Mouse (Mus musculus) cerebellum, adult 11 months (tissue): ENCODE measurements at regions not wholly inside any gene's neighbourhood (a gene's known extent, or its start where the extent isn't known, plus 50 kb on each side); places are given as distances from the start of the nearest gene placed in this dataset.

Experiments
- DNase-seq: peaks from one replicate; pipeline ENCODE4 v3.0.0; 2022

DNA sequence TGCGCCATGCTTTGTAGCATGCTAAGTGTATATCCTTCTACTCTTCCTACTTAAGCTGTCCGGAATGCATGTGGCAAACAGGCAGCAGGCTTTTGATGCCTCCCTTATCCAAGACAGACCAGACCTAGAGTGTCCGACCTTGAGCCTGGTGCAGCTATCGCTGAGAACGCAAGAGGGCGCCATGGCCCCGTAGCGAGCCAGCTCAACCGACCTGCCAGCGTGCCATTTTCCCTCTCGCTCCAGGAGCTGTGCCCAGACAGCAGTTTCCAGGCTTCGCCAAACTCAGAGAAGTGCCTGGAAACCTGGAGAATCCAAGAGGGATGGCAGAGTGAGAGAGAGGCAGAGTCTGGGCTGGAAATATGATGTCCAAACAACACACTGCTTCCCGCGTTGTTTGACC, 155.8 kb upstream of the Gm12830 start:
- peak; percentile 22 for DNase-seq

DNA sequence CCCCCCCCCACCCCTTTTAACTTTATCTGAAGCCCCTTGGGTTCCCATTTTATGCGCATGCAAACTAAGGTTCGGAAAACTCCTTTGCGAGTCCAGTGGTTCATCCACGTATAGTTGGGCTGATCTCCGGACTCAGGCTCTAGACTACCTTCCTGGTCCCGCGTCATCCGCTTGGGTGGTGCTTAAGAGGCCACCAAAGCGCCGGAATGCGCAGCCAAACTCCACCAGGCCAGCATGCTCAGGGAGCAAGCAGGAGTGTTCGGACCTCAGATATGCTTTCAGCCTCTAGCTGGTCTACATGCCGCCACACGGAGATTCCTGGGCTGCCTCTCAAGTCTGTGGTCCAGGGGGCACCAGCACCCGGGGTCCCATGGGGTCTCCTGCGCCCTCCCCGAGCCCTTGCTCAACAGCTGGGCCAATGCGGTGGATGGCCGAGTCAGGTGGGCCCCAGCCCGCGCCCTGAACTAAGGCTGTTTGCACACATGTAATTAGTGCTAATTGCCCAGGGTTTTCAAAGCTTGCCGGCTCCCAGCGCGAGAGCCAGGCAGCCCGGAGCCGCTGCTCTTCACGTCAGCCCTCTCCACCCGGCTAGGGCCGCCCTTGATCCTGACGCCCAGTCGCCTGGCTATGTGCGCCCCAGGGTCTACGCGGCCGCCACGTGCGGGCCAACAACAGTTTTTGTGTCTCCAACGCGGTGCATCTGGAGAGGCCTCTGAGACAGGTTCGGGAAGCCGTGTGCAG, 155.1 kb upstream of the Gm12830 start:
- no peak for DNase-seq

DNA sequence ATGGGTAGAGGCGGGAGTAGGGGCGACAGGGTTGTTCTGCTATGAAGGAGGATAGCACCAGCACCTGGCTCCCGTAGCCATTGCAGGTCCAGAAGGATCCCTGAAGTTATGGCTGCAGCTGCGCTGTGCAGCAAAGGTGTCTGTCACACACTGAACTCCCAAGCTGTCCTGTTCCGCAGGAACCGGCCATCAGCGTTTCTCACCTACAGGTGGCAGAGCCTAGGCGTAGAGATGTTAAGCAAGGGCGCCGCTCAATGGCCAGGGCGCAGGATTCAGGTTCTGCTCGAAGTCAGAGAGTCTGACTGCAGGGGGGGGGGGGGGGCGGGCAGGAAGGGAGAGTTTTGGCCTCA, 154.6 kb upstream of the Gm12830 start:
- no peak for DNase-seq

DNA sequence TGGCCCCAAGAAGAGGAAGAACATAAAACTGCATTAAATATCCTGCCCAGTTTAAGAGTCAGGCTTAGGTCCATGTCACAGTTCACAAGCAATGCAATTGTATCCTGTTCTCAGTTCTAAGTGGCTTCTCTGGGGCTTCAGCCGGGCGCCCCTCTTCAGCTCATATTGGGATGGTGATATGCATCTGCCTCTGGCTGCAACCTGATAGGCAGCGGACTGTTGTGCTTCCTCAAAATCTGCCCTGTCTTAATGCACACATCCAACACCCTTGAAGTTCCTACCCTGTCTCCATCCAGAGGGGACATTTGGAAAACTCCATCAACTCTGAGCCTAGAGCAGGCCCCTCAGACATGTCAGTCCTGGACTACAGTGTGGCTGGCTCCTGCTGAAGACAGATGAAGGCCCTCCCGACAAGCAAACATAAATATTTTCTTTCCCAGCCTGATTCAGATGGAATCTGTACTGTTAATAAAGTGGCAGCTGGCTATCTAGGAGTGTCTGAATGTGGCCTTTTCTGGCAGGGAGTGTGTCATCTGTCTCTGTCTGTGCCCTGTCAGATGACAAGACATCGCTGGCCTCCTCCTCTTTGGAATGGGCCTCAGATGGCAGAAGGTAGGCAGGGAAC, 149.3 kb upstream of the Gm12830 start:
- no peak for DNase-seq

DNA sequence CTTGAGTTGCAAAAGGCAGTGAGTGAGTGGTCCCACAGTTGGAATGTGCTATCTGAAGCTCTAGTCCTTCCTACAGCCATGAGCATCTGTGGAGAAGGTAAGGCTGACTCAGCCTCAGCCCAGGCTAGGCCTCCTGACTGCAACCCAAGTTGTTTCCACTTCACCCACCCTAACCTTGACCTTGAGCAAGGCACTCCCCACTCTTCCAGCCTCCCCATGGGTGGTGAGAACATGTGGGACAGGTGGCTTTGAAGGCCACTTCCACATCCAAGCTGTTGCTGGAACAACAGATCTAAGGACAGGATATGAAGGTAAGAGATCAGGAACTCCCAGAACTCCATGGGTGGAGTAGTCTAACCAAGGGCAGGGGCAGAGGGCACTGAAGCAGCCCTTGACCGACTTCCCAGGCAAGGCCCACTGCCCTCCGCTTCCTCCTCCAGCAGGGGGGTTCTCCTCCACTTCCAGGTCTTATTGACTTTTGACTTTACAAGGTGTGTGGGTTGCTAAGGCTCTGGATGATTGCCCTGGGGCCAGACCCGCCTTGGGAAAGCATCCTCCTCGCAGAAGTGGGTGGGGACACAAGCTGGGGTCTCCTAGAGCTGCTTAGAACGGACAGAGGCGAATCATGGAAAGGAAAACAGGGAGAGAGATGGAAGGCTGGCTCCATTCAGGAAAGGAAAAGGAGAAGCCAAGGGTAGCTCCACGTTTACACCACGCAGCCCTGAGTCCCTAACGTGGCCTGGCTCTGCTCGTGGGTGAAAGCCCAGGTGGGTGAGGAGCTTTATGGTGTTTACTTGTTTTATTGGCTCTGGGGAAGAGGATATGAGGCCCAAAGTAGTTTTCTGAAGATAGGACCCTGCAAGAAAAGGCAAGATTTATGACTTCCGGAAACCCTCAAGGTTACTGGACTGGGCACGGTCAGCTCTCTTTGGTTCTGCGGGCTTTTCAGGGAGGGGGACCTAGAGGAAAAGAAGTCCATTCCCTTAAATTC, 144.3 kb upstream of the Gm12830 start:
- no peak for DNase-seq

DNA sequence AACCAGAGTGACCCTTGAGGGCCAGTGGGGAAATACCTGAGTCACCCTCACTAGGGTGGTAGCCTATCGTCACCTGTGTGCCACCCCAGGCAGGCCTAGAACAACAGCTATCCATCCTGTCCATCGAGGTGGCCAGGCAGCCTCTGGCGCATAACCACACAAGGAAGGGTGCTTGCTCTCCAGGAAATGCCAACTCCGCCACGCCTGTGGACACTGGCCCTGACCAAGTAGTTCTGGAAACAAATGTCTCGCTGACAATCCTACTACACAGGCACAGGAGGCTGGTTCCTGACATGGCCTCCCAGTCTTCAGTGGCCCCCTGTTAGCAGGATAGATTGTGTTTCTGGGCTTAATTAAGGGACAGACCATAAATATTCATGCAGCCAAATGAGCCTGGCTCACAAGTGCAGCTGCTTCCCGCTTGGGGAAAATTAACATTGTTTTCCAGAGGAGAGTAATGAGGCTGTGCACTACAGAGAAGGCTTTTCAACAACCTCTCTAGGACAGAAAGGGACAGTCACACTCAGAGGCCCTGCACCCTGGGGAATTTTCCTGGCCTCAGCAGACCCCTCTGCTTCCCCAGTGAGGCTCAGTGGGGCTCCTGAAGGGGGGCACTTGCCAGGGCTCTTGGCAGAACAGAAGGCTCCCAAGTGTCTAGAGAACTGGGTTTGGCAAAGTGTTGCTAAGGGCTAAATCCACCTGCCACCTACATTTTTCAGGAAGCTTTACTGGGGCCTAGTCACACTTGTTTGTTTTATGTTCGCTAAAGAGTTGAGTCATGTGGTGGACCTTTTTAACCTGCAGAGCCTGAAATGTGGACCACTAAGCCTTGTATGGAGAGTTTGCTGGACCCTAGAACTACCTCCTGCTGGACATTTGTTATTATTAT, 143.2 kb upstream of the Gm12830 start:
- DNase-seq: no peak

DNA sequence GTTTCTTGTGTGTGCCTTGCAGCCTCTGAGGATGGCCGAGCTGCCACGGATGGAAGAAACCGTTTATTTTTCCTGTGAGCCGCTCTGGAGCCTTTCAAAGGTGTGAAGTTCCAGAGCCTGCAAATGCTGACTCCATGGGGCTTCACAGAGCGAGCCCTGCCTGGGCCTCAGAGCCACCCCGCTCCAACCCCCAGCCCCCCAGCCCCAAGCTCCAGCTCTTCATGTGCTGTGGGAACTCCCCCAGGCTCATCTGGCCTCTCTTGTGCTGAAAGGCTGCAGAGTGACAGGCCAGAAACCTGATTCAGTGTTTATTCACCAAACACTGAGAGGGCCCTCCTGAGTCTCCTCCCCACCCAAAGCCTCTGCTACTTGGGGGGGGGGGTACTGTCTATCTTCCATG, 141.2 kb upstream of the Gm12830 start:
- DNase-seq: no peak

DNA sequence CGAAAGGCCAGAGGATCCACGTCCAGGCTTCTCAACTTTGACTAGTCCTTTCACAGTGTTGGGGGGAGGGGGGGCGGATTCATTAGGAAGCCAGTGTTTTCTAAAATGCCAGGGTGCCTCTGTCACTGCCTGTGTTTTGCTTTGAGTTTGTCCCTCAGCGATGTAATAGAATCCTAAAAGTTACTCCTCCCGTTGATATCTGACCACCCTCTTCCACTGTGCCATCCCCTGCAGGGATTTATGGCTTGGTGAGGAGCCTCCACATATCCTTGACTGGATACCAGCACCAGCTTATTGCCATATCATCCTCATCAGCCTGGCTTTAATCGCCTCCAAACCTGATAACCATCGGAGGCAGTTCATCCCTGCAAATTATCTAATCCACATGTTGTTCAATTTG, 138.6 kb upstream of the Gm12830 start:
- DNase-seq: no peak

DNA sequence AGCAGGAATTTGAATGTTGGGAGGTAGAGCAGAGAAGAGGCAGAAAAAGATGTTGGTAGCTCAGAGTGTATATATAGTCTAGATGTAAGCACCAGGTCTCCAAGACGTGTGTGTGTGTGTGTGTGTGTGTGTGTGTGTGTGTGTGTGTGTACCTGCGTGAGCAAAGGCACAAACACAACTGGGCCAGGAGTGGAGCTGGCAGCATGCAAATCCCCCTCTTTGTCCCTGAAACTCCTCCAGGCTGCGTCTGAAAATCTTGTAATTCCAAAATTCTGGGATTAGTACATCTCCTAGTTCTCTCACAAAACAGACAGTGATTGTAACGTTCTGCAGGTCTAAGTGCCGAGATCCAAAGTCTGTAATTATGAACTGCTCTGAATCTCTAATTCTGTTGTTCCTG, 137.8 kb upstream of the Gm12830 start:
- DNase-seq: no peak

DNA sequence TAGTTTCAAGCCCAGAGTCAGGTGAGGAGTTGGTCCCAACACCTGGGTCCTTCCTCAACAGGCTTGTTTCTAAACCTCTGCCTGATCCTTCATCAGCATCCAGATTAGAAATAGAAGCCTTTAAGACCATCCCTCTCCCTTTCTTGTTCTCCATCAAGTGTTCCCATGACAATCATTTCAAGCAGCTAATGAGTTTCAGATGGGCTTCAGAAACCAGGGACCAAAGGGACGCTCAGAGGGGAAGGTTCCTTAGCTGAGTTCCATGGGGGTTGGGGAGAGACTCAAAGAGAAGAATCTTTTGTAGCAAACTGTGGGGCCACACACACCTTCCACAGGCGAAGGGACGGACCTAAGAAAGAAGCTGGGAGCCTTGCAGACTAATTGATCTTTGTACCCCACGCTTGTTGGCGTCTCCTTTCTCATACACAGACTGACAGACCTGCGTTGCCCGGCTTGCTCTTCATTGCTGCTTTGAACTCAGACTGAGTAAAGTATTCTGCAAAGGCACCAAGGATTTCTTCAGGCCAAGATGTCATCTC, 136.6 kb upstream of the Gm12830 start:
- DNase-seq: no peak

DNA sequence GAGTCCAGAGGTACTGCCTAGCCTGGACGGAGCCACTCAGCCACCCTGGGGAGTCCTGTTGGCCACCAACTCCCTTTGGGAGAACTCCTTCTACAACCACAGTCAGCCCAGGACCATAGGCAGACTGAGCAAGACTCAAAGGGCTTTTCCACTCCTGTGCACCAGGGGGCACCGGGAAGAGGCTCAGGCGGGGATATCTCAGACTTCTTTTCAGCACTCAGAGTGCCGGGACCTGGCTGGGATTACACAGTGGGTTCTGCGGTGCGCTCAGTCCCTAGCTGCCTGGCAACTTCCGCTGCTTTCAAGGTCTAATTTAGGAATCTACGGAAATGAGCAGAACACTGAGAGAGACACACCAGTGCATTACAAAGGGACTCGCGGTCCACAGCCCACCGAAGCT, 136.1 kb upstream of the Gm12830 start:
- DNase-seq: no peak

DNA sequence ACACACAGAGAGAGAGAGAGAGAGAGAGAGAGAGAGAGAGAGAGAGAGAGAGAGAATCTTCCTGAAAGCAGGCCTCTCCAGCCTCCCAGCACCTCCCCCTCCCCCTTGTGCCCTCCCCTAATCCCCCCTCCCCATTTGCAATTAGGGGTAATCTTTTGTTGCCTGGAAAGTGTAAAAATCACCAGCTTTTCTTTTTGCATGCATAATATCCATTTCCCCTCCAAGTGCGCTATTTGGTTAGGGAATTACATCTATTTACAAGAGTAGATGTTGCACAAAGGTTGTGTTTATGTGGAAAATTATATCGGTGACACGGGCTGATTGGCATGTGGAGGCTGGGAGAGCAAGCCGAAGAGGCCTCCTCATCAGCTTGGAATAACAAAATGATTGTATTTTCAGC, 135.4 kb upstream of the Gm12830 start:
- DNase-seq: no peak

DNA sequence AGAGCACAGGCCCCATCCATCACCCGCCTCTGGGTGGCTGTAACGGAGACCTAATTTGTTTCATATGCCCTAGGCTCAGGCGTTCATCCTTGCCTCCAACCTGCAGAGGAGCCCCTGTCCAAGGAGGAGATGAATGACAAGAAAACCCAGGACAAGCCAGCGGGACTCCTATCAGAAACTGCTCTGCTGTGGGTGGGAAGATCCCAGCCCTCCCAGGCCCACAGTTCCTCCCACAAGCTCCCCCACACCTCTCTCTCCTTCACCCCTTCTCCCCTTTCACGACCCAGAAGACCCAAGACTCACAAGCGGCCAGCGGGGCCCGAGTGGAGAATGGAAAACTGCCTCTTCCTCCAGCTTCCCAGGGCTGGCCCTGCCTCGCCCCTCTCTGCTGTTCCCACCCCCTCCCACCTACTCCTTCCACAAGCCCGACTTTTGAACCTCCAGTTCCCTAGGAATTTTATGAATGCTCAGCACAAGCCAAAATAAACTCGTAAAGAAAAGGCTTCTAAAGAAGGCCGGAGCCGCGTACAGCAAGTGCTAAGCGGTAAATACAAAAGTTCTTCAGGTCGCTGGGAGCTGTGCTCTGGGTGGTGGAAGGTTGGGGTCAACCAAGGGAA, 133.1 kb upstream of the Gm12830 start:
- no peak for DNase-seq

DNA sequence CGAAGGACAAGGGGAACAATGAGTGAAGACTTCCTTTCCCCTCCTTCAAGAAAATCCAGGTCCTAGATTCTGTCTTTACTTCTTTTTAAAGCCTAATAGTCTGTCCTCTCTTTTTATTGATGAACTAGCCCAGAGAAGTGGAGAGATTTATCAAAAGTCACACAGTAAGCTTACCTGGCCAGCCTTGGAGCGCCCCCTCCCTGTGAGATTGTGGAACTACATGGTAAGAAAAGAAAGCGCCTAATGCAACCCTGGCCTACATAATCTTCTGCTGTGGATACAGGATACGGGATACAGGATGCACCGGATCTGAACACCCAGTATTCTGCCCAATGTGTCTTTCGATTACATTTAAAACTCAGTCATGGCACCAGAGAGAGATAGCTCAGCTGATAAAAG, 132.6 kb upstream of the Gm12830 start:
- DNase-seq: no peak

DNA sequence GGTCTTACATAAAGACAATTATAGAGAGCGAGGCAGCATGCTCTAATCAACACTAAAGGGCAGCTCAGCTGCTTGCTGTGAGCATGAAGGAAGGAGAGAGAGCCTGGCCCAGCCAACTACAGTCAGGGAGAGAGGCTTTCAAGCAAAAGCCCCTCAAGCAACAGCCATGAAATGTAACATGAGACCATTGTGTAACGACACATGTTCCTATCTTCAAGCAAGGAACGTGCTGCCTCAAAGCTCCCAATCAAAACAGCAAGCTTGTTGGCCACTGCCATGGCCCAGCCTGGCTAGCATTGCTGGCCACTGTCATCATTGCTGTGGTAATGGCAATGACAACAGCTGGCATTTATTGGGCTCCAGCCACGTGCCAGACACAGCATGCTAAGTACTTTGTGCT, 115.9 kb upstream of the Gm12830 start:
- DNase-seq: no peak

DNA sequence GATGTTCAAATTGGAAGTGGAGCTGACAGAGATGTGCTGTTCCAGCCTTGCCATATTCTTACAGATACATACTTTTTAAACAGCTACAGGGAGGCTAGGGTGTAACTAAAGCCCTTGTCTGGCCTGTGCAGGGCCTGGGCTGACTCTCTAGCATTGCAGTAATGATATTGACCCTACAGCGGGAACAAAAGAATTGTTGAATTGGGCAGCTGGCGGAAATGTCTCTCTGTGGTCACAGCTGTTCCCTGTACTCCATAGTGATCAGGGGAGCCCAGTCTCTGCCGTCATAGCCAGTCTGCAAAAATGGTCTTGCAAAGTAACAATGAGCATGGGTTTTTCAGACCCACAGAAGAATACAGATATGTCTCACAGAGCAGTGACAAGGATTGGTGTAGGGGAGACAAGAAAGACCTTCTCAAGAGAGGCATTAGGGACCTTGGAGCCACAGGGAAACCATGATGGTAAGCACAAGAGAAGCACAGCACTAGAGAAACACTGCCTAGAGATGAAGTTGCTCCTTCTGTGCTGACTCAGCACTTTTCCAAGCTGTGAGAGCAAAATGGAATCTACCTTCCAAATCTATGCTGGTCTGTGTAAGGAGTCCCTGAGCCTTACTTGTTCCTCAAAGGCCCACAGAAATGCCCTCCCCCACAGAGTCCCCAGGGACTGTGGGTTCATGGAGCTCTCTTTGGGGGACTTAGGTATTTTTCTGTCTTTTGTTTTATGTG, 111.2 kb upstream of the Gm12830 start:
- no peak for DNase-seq

DNA sequence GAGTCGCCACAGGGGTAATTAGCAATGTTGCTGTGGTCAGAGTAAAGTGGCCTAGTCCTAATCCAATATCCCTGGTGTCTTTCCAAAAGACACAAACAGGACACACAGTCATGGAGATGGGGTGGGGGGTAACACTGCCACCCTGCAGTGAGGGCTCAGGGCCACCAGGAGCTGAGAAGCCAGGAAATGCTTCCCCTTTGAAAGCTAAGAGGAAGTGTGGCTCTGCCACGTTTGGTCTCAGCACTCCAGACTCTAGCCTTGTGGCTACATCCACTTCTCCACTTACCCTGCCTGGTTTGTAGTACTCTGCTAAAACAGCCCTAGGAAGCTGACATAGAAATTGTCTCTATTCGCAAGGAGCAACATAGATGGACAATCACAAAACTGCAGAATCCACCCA, 110.4 kb upstream of the Gm12830 start:
- no peak for DNase-seq

DNA sequence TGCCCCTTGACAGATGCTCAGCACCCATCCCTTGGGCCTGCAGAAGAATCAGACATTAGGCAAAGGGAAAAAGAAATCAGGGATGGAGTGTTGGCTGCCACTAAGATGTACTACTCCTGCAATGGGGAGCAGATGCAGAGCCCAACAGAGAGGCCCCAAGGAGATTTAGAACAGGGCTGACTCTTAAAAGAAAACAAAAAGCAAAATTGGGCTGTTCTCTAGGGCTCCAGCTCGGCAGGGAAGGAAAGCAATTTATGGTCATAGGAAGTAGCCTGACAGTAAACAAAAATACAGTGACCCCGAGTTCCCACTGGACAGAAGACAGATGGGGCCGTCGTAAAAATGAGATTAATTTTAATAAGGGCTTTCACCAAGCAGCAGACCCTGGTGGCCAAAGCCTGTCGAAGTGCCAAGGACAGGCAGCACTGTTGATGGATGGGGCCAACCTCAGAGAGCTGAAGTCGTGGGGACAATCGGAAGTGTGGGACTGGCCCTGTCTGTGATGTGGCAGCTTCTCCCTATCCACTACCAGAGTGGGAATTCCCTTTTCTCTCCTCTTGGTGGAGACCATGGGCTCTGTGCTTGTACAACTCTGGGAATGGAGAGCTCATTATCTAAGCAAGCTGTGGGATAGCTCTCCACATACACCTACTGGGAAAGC, 109.4 kb upstream of the Gm12830 start:
- DNase-seq: no peak

DNA sequence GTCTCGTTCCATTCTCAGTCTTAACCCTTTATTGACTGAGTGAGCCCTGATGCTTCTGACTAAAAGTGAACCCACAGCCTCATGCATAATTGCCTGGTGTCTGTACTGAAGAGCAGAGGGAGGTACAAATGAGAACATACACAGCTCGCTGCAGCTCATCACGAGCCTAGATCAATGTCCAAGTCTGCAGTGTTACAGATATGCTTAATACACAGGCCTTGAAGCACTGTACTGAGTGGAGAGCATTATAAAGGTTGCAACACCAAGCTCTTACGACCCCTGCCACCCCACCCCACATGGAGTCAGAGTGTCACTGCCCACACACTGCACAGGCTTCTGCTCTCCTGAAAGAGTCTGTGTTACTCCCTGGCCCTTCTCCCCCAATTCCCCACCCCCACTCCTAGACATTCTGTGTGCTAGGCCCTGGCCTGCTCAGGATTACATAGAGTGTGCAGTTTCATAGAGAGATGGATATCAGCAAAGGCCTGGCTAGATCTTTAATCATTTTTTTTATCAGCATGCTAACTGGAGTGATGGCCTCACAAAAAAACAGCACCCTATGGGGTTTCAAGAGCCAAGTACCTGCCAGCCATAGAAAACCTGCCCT, 108.5 kb upstream of the Gm12830 start:
- no peak for DNase-seq

DNA sequence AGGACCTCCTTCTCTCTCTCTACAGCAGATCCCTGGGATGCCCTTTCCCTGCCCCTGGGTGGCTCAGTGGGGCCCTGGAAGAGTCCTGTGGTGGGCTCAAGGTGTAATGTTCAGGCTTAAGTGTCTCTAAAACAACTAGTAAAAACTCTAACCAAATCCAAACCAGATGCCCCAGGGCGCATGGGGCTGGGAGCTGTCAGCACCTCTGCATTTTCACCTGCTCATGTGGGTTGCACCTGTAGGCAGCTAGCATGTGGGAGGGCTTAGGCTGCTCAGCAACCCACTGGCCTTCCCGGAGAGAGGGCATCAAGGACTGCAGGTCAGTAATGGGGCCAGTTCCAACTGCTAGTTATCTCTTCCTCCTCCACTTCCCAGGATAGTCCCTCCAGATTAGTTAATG, 104.8 kb upstream of the Gm12830 start:
- DNase-seq: no peak
